In the genomic region with DNA sequence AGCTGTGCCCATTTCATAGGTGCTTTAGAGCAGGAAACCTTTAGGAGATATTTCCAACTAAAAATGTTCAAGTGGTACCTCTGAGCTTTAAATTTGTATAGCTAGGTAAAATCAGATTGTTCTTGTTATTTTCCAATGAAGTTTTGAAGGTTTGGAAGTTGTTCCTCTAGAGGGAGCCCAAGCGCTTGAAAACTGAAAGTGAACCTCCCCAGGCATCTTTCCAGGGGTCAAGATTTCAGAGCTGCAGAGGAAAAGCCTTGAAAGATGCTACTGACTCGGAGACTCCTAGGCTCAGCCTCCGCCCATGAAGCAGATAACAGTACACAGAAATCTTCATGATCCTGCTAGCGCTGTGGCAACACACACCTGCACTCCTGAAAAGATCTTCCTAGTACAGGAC, we compare ENCODE assay signal across 8 mouse cellular contexts. TPM values are rescaled to one million over a fixed set of nuclear protein-coding genes. Genes with fewer than 3 reads are reported as not detected.
DNase-seq lines count a peak whose midpoint lies in the region; ATAC-seq lines count a peak whose summit lies in the region.
"Had no signal": no experiment of that assay in that cellular context is flagged by ENCODE, and none has a peak within 500 bp of the region (broad histone marks: within the 10 kb centered on the region; RNA-seq: fewer than 3 reads in every experiment).

No protein-coding gene starts in this region.

- no peak overlapping the region for H3K4me3 ChIP-seq in intestine, embryonic 15.5 days (replicated peaks)
- H3K4me3 ChIP-seq in intestine, embryonic 16.5 days (ENCODE audit: low read length): no peak overlapping the region

- DNase-seq in 3T3-L1 (ENCODE audit: low read depth, low spot score): peak; percentile 78
- peak; percentile 29 for DNase-seq in B cell, adult 2 months
- peak; percentile 27 for DNase-seq in embryo, embryonic 9.5 days (ENCODE audit: extremely low spot score)
- peak; percentile 28 to 56 for DNase-seq in left cerebral cortex, postnatal 25 days (ENCODE audit: low spot score in 2 of 2)
- peak; percentile 67 for DNase-seq in testis, postnatal 10 days (ENCODE audit: low spot score)

- H3K36me3 ChIP-seq in intestine, embryonic 15.5 days: no peaks in the 10 kb centered on the region
- H3K36me3 ChIP-seq in intestine, embryonic 16.5 days (ENCODE audit: control insufficient read depth, insufficient read depth, low read length): no peaks in the 10 kb centered on the region

- 8% methylated on average over 4 of the region's 4 CpGs for WGBS in intestine, embryonic 15.5 days
- 5% methylated on average over 4 of the region's 4 CpGs for WGBS in intestine, embryonic 16.5 days

- 0 out of 2 replicates have a peak, but pooled peaks have one; percentile 39 for ATAC-seq in intestine, embryonic 15.5 days
- ATAC-seq in intestine, embryonic 16.5 days: no peak

- no peak overlapping the region for H3K27ac ChIP-seq in intestine, embryonic 15.5 days
- no peak overlapping the region for H3K27ac ChIP-seq in intestine, embryonic 16.5 days (ENCODE audit: low read length)
- H3K27ac ChIP-seq: liver, embryonic 14.5 days had no signal

- no peak overlapping the region for H3K9ac ChIP-seq in intestine, embryonic 15.5 days
- H3K9ac ChIP-seq in intestine, embryonic 16.5 days (ENCODE audit: low read depth, low read length): no peak overlapping the region
- H3K9ac ChIP-seq: liver, embryonic 14.5 days had no signal

- H3K27me3 ChIP-seq in intestine, embryonic 15.5 days (replicated peaks): no peaks in the 10 kb centered on the region
- H3K27me3 ChIP-seq in intestine, embryonic 16.5 days (replicated peaks; ENCODE audit: control insufficient read depth, insufficient read depth, low read length): no peaks in the 10 kb centered on the region

- H3K4me1 ChIP-seq in intestine, embryonic 15.5 days (replicated peaks): no peaks in the 10 kb centered on the region
- no peaks in the 10 kb centered on the region for H3K4me1 ChIP-seq in intestine, embryonic 16.5 days (ENCODE audit: control insufficient read depth, insufficient read depth, low read length)

- intact Hi-C loops in left cerebral cortex, postnatal 25 days (cut with DNase I): loop anchor here (5.0 kb wide), 1 partner anchor 71 kb away; no protein-coding TSS in a partner anchor

- H3K9me3 ChIP-seq in intestine, embryonic 15.5 days: no peaks in the 10 kb centered on the region
- no peaks in the 10 kb centered on the region for H3K9me3 ChIP-seq in intestine, embryonic 16.5 days (ENCODE audit: control insufficient read depth, low read length)

- H3K4me2 ChIP-seq in intestine, embryonic 15.5 days (replicated peaks): no peak overlapping the region
- H3K4me2 ChIP-seq in intestine, embryonic 16.5 days (ENCODE audit: low read depth, low read length): no peak overlapping the region

RNA-seq across cellular contexts. Expression of gene Ptger2, which starts 6.5 kb away (rescaled TPM):
- polyA plus RNA-seq in intestine, embryonic 15.5 days (2015; fragmentation: Nextera tagmentation; extraction: Ambion mirVana): 1.2 TPM in 2 replicates
- 1.3 and 1.5 TPM in 2 replicates for polyA plus RNA-seq in intestine, embryonic 16.5 days (2015; fragmentation: Nextera tagmentation; extraction: Ambion mirVana)
- under 1 TPM; 0.16 to 0.30 TPM for total RNA-seq in left cerebral cortex, postnatal 25 days (2021)

Comparison
In these comparisons a context has a peak if more than half of its experiments do, and no peak if none do; other contexts are left out.
1. DNase-seq: peak in every context shown above with its lines; median percentile 78 in 3T3-L1; 67 in testis, postnatal 10 days; 42 in left cerebral cortex, postnatal 25 days; 29 in B cell, adult 2 months; 27 in embryo, embryonic 9.5 days.